Mouse (Mus musculus) gastrocnemius, adult 2 months (tissue): ENCODE measurements at regions not wholly inside any gene's neighbourhood (a gene's known extent, or its start where the extent isn't known, plus 50 kb on each side); places are given as distances from the start of the nearest gene placed in this dataset.

Source experiments
- DNase-seq: peaks from one replicate; pipeline ENCODE4 v3.0.0; 2022
- H3K27ac ChIP-seq: fragments of 200-600 bp; 2 replicates; pipeline ENCODE4 v1.8.1; 2022; ENCODE audit warnings: mild to moderate bottlenecking
- H3K4me3 ChIP-seq: fragments of 200-600 bp; 2 replicates; pipeline ENCODE4 v1.8.1; 2022; ENCODE audit warnings: mild to moderate bottlenecking, moderate library complexity
- CTCF ChIP-seq: fragments of 200-600 bp; IDR thresholded peaks from 2 replicates; pipeline ENCODE4 v1.8.1; 2022; ENCODE audit warnings: antibody characterized with exemption, mild to moderate bottlenecking, moderate library complexity
- intact Hi-C: fragments of 180-260 bp; cut with DNase I; formaldehyde crosslinking; loops from one replicate; pipeline ENCODE4 v1.15.1; 2025

DNA sequence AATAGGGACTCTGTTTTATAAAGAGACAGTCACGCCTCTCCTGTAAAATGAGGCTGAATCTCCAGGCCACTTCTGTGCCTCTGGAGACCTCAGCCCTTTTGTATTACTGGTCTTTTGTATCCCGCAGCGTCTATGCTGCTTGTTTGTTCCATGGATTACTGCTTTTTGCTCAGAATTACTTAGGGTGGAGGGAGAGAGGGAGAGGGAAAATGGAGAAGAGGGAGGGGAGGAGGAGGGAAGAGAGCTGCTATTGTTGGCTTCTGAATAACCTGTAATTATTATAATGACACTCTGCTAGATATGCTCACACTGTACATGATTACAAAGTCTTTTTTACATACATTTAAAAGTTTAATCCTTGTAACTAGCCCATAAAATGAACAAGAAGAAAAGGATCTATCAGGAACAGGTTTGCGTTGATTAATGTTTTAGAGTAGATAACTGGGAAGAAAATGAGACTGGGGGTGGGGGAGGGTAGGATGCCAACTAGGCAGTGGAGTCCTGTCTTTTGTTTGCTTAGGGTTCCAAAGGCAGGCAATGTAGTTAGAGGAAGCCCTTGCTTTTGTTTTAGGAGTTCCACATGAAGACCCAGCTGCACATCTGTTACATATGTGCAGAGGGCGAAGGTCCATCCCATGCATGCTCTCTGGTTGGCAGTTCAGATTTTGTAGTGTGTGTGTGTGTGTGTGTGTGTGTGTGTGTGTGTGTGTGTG is 153.4 kb upstream of the S100g start:
- no peak for DNase-seq
- intact Hi-C loops = no loop called here
- no peak overlapping the region for H3K27ac ChIP-seq
- no peak for TF ChIP-seq CTCF
- no peak overlapping the region for H3K4me3 ChIP-seq

DNA sequence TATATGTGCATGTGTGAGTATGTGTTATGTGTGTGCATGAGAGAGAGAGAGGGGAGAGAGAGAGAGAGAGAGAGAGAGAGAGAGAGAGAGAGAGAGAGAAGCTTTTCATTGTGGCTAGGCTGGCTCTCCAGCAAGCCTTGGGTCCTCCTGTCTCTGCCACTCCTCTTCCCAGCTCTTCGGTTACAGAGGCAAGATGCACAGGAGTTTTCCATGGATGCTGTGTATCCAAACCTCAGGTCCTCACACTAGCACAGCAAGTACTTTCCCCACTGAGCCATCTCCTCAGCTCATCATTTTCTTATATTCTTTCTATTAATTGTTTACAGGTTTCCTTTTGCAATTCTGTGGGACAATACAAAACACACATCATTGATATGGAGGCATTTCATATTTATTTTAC is 152.8 kb upstream of the S100g start:
- no peak for TF ChIP-seq CTCF
- intact Hi-C loops = no loop called here
- H3K4me3 ChIP-seq = no peak overlapping the region
- H3K27ac ChIP-seq = no peak overlapping the region
- no peak for DNase-seq

DNA sequence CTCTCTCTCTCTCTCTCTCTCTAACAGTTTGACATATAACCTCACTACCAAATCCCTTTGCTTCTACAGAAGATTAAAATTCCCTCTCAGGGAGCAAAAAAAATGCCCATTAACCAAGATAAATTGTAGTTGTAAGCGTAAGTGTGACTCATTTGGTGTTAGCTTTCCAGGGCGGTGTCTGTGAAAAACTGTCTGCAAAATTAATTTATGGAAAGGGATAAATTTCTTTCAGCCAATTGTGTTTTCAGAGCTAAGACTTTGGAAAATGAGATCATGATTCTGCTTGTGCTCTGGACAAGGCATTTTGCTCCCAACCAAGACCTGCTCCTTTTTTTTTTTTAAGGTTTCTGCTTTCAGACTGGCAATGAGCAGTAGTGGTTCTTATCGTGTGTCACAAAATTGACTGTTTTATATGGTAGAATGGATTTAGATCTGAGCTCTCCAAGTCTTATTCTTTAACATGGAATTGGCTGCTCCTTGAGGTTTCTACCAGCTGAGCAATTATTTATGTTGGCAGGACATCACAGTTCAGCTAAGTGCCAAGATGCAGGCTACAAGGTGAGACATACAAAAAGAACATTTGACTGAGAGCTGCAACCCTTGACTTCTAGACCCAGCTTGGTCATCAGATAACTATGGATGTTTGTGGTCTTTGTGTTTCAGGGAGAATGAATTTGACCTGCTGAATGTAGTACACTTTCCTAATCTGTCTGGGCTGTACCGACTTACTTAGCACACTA is 130.8 kb upstream of the S100g start:
- no peak overlapping the region for H3K4me3 ChIP-seq
- intact Hi-C loops = no loop called here
- no peak for DNase-seq
- H3K27ac ChIP-seq = no peak overlapping the region
- TF ChIP-seq CTCF = no peak
